Mouse (Mus musculus): ENCODE data around the gene Atp1a3. TPM values are rescaled to one million over a fixed set of nuclear protein-coding genes. Genes with fewer than 3 reads are reported as not detected.

The Atp1a3 gene
- polyA plus RNA-seq, 1 experiment from 2014 or later: 284 TPM

DNA sequence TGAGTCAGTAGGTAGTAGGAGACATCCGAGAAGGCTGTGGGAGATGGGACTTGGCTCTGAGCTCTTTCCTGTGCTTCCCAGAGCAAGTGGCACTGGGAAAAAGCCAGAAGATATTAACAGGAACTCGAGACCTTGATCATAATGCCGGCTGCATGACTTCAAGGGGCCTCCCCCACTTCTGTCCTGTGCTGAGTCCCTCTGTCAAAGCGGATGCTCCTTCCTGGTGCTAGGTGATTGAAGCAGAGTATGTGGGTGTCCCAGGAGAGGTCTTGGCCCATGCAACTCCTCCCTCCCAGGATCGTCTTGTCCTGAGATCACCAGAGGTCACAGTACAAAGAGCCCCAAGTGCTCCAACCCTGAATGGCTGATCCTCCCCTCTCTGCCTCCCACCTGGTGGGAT lies 31.9 kb downstream of the Atp1a3 start:
- Histone ChIP-seq H3K36me3 (ENCODE audit: control insufficient read depth, insufficient read depth, low read length) (peaks cover 21% of the 10 kb centered on the region), H3K4me3 (replicated peaks; ENCODE audit: low read depth, low read length) (no peak overlapping the region), H3K9me3 (ENCODE audit: control insufficient read depth, low read length) (no peaks in the 10 kb centered on the region), H3K27me3 (ENCODE audit: control insufficient read depth, insufficient read depth, low read length) (no peaks in the 10 kb centered on the region), H3K4me1 (ENCODE audit: control insufficient read depth, insufficient read depth, low read length) (no peaks in the 10 kb centered on the region), H3K4me2 (ENCODE audit: low read length) (no peak overlapping the region), H3K9ac (replicated peaks; ENCODE audit: low read length) (no peak overlapping the region), H3K27ac (replicated peaks; ENCODE audit: low read depth, low read length) (no peak overlapping the region)
- DNase-seq (no peak), ATAC-seq (ENCODE audit: low FRiP score, low TSS enrichment) (no peak)
- 79% methylated on average over 5 of the region's 5 CpGs for WGBS

DNA sequence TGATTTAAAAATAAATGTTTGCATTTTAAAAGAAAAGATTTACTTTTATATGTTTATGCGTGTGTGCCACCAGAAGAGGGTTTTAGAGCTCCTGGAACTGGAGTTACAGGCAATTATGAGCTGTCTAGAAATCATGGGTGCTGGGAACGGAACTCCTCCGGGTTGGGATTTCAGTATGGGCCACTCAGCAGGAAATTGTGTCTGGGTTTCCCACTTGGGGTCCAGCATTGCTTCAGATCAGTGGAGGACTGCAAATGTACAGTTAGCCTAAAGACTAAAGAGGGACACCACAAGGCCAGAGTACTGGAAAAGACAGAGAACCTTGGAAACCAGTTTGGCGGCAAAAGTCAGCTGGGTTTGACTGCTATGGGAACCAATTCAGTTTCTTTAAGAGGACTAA lies 32.5 kb downstream of the Atp1a3 start:
- 86% methylated on average over 4 of the region's 4 CpGs for WGBS
- Histone ChIP-seq H3K9ac (replicated peaks; ENCODE audit: low read length) (no peak overlapping the region), H3K27me3 (ENCODE audit: control insufficient read depth, insufficient read depth, low read length) (no peaks in the 10 kb centered on the region), H3K4me2 (ENCODE audit: low read length) (no peak overlapping the region), H3K9me3 (ENCODE audit: control insufficient read depth, low read length) (no peaks in the 10 kb centered on the region), H3K27ac (replicated peaks; ENCODE audit: low read depth, low read length) (no peak overlapping the region), H3K4me1 (ENCODE audit: control insufficient read depth, insufficient read depth, low read length) (no peaks in the 10 kb centered on the region), H3K36me3 (ENCODE audit: control insufficient read depth, insufficient read depth, low read length) (peaks cover 14% of the 10 kb centered on the region), H3K4me3 (replicated peaks; ENCODE audit: low read depth, low read length) (no peak overlapping the region)
- DNase-seq (no peak), ATAC-seq (ENCODE audit: low FRiP score, low TSS enrichment) (no peak)

DNA sequence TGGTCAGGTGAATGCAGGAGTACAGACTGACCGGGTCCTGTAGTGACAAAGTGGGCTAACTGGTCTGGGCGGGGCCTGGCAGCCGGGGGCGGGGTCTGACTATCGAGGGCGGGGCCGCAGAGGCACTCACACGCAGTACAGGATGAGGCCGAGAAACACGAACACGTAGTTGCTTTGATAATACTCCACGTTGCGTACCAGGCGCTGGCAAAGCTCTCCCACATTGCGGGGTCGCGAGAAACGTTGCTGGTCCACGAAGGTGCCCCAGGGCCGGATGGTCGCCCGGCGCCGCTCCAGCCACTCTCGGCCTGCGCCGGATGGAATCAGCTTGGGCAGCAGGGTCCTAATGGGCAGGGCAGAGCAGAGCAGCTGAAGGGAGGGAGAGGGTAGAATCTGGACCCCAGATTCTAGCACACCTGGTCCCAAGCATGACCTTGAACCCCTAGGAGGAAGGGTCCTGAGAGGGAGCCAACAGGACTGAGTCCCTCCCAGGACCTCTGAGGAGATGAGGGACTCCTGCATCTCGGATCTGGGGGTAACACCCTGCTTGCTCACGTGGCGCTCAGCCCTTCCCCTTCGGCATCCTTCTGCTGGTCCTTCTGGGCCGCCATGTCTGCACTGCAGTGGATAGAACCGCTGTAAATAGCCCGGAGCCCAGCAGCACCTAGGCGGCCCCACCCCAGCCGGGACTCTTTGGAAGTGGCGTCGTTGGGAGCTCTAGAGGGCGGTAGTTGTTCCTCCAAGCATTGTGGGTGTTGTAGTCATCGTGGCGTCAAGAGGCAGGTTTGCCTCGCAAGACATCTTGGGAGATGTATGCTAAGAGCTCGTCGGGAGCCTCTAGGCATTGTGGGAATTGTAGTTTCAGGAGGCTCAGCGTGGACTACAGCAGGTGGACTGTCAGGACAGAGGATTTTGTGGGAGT lies 33.5 kb downstream of the Atp1a3 start, which contains the start of gene Rabac1:
Gene Rabac1, minus strand, starts transcription at position 783 of the 922 bp plus-strand sequence.
- H3K9ac ChIP-seq (replicated peaks; ENCODE audit: low read length): peak within 1 kb of the TSS; percentile 72
- no peaks in the 10 kb centered on the region for H3K4me1 ChIP-seq (ENCODE audit: control insufficient read depth, insufficient read depth, low read length)
- H3K4me3 ChIP-seq (replicated peaks; ENCODE audit: low read depth, low read length): peak within 1 kb of the TSS; percentile 73
- ATAC-seq (ENCODE audit: low FRiP score, low TSS enrichment) (peak; percentile 90), DNase-seq (peak; percentile 96)
- peak within 1 kb of the TSS; percentile 72 for H3K27ac ChIP-seq (replicated peaks; ENCODE audit: low read depth, low read length)
- H3K36me3 ChIP-seq (ENCODE audit: control insufficient read depth, insufficient read depth, low read length): peaks cover 4% of the 10 kb centered on the region
- H3K9me3 ChIP-seq (ENCODE audit: control insufficient read depth, low read length): no peaks in the 10 kb centered on the region
- H3K27me3 ChIP-seq (ENCODE audit: control insufficient read depth, insufficient read depth, low read length): no peaks in the 10 kb centered on the region
- WGBS: under 1% methylated on average over 45 of the region's 45 CpGs
- peak within 1 kb of the TSS; percentile 74 for H3K4me2 ChIP-seq (ENCODE audit: low read length)

DNA sequence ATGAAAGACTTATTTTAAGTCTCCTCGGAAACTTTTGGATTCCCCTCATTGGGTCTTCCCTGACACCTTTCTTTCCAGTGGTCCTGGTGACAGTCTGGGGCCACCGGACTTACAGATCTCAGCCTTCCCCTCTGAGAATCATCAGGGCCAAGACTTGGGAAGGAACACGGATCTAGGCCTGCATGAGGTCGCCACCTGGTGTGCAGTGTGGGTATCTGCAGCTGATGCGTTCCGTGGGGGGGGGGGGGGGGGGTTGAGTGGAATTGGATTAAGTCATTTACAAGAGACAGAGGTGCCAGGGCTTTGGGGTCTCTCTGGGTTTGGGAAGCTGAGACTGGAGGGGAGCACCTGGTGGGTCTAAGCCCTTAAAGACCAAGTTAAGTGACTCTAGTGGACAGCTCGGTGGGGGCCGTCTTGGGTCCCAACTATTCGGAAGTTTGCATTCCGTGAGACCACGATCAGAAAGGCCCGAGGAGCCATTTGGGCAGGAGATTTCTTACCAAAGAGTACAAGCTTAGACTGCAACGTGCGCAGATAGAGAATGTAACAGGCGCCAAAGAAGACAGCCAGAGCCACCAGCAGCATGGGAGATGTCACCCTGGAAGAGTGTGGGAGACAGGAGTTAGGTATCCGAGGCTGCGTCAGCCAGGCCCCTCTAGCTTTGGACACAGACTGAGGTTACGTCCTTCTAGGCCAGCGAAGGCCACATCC lies 34.3 kb downstream of the Atp1a3 start:
- Histone ChIP-seq H3K36me3 (ENCODE audit: control insufficient read depth, insufficient read depth, low read length) (0 out of 2 replicates have a peak, but pooled peaks cover 4% of the 10 kb centered on the region), H3K27me3 (ENCODE audit: control insufficient read depth, insufficient read depth, low read length) (no peaks in the 10 kb centered on the region), H3K9me3 (ENCODE audit: control insufficient read depth, low read length) (no peaks in the 10 kb centered on the region), H3K27ac (replicated peaks; ENCODE audit: low read depth, low read length) (peak overlapping the region; percentile 72), H3K4me1 (ENCODE audit: control insufficient read depth, insufficient read depth, low read length) (no peaks in the 10 kb centered on the region), H3K4me3 (replicated peaks; ENCODE audit: low read depth, low read length) (peak overlapping the region; percentile 73), H3K4me2 (ENCODE audit: low read length) (peak overlapping the region; percentile 74), H3K9ac (replicated peaks; ENCODE audit: low read length) (peak overlapping the region; percentile 72)
- ATAC-seq (ENCODE audit: low FRiP score, low TSS enrichment) (no peak), DNase-seq (peak; percentile 75)
- WGBS: 9% methylated on average over 19 of the region's 19 CpGs

DNA sequence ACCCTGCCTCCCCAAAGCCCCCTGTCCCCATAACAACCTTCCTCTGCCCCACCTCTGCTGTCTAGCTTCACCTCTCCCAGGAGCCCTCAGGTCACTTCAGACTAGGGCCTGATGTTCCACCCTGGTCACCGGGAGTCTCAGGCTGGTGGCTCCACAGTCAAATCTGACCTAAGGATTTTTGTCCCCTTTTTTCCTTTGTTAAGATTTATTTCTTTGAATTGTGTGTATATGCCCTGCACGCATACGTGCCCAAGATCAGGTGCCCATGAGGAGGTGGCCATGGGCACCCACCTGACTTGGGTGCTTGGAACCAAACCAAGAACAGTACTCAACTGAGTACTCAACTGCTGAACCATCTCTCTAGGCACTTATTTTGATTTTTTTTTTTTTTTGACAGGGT lies 35.4 kb downstream of the Atp1a3 start:
- DNase-seq (no peak), ATAC-seq (ENCODE audit: low FRiP score, low TSS enrichment) (no peak)
- Histone ChIP-seq H3K4me3 (replicated peaks; ENCODE audit: low read depth, low read length) (no peak overlapping the region), H3K27ac (replicated peaks; ENCODE audit: low read depth, low read length) (no peak overlapping the region), H3K27me3 (ENCODE audit: control insufficient read depth, insufficient read depth, low read length) (no peaks in the 10 kb centered on the region), H3K4me1 (ENCODE audit: control insufficient read depth, insufficient read depth, low read length) (no peaks in the 10 kb centered on the region), H3K4me2 (ENCODE audit: low read length) (no peak overlapping the region), H3K9me3 (ENCODE audit: control insufficient read depth, low read length) (no peaks in the 10 kb centered on the region), H3K36me3 (ENCODE audit: control insufficient read depth, insufficient read depth, low read length) (0 out of 2 replicates have a peak, but pooled peaks cover 4% of the 10 kb centered on the region), H3K9ac (replicated peaks; ENCODE audit: low read length) (no peak overlapping the region)
- WGBS: 94% methylated on average over 3 of the region's 3 CpGs

DNA sequence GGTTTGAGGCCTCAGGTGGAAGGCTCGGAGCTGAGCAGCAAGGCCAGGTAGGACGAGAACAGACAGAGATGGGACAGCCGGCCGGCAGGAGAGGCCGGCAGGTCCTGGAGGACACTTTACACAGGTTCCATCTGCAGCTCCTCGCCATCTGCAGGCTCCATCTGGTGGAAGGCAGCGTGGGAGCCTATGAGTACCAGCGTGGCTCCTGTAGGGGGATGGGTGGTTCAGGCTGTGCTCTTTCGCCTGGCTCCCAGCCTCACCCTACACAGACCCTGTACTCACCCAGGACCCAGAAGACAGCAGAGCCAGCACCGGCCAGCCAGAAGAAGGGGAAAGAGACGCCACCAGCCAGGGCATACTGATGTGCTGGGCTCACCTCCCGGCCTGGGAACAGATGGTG lies 36.0 kb downstream of the Atp1a3 start:
- ATAC-seq (ENCODE audit: low FRiP score, low TSS enrichment) (no peak), DNase-seq (no peak)
- Histone ChIP-seq H3K36me3 (ENCODE audit: control insufficient read depth, insufficient read depth, low read length) (0 out of 2 replicates have a peak, but pooled peaks cover 4% of the 10 kb centered on the region), H3K27ac (replicated peaks; ENCODE audit: low read depth, low read length) (no peak overlapping the region), H3K4me2 (ENCODE audit: low read length) (no peak overlapping the region), H3K4me1 (ENCODE audit: control insufficient read depth, insufficient read depth, low read length) (no peaks in the 10 kb centered on the region), H3K4me3 (replicated peaks; ENCODE audit: low read depth, low read length) (no peak overlapping the region), H3K9me3 (ENCODE audit: control insufficient read depth, low read length) (no peaks in the 10 kb centered on the region), H3K9ac (replicated peaks; ENCODE audit: low read length) (no peak overlapping the region), H3K27me3 (ENCODE audit: control insufficient read depth, insufficient read depth, low read length) (no peaks in the 10 kb centered on the region)
- 75% methylated on average over 12 of the region's 12 CpGs for WGBS

DNA sequence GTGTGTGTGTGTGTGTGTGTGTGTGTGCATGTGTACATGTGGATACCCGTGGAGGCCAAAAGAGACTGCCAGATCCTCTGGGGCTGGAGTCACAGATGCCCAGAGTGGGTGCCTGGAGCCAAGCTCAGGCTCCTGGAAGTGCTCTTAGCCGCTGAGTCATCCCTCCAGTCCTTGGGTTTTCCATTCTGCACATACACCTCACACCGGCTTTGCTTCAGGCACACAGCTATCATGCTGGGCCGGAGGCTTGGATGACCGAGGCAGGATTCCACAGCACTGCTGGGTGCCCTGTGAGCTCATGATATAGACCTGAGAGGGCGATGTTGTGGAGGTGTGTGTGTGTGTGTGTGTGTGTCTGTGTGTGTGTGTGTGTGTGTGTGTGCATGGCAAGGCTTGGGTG lies 37.3 kb downstream of the Atp1a3 start:
- Histone ChIP-seq H3K27ac (replicated peaks; ENCODE audit: low read depth, low read length) (no peak overlapping the region), H3K36me3 (ENCODE audit: control insufficient read depth, insufficient read depth, low read length) (0 out of 2 replicates have a peak, but pooled peaks cover 4% of the 10 kb centered on the region), H3K27me3 (ENCODE audit: control insufficient read depth, insufficient read depth, low read length) (no peaks in the 10 kb centered on the region), H3K4me1 (ENCODE audit: control insufficient read depth, insufficient read depth, low read length) (no peaks in the 10 kb centered on the region), H3K4me2 (ENCODE audit: low read length) (no peak overlapping the region), H3K9ac (replicated peaks; ENCODE audit: low read length) (no peak overlapping the region), H3K4me3 (replicated peaks; ENCODE audit: low read depth, low read length) (no peak overlapping the region), H3K9me3 (ENCODE audit: control insufficient read depth, low read length) (no peaks in the 10 kb centered on the region)
- 77% methylated on average over 6 of the region's 6 CpGs for WGBS
- ATAC-seq (ENCODE audit: low FRiP score, low TSS enrichment) (no peak), DNase-seq (no peak)

DNA sequence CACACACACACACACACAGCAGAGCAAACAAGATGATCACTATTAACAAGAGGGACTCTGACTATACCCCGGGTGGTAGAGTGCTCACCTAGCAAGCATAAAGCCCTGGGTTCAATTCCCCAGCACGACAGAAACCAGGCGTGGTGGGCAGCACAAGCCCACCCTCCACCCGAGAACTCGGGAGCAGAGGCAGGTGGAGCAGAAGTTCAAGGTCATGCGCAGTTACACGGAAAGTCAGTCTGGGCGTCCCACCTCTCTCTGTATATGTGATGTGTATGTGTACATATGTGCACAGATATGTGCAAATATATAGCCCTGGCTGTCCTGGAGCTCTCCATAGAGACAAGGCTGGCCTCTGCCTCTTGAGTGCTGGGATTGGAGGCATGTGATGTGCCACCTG lies 37.8 kb downstream of the Atp1a3 start:
- DNase-seq (no peak), ATAC-seq (ENCODE audit: low FRiP score, low TSS enrichment) (no peak)
- no peak overlapping the region for H3K9ac ChIP-seq (replicated peaks; ENCODE audit: low read length)
- 88% methylated on average over 8 of the region's 8 CpGs for WGBS
- 0 out of 2 replicates have a peak, but pooled peaks cover 4% of the 10 kb centered on the region for H3K36me3 ChIP-seq (ENCODE audit: control insufficient read depth, insufficient read depth, low read length)
- H3K27ac ChIP-seq (replicated peaks; ENCODE audit: low read depth, low read length): no peak overlapping the region
- H3K27me3 ChIP-seq (ENCODE audit: control insufficient read depth, insufficient read depth, low read length): no peaks in the 10 kb centered on the region
- no peaks in the 10 kb centered on the region for H3K9me3 ChIP-seq (ENCODE audit: control insufficient read depth, low read length)
- H3K4me3 ChIP-seq (replicated peaks; ENCODE audit: low read depth, low read length): no peak overlapping the region
- no peak overlapping the region for H3K4me2 ChIP-seq (ENCODE audit: low read length)
- no peaks in the 10 kb centered on the region for H3K4me1 ChIP-seq (ENCODE audit: control insufficient read depth, insufficient read depth, low read length)

All from midbrain, embryonic 14.5 days (tissue).